Mouse (Mus musculus): Measurements from ENCODE around the gene Ptms.

DNA sequence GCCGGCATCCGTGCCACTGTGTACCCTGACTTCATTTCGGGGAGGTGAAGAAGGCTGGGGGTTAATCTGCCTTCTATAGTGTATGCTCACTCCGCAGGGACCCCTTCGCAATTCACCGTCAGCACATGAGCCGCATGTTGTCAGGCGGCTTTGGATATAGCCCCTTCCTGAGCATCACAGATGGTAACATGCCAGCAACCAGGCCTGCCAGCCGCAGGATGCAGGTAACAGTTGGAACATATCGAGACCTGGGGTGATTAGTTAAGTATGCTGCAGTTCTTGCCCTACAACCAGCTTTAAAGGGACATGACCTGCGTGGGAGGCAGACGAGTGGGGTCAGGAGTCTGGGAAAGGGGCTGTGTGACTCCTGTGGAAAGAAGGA lies 12.4 kb upstream of the Ptms start:
- TF ChIP-seq GATA1 (IDR thresholded peaks at IDR 0.05; ENCODE audit: low read length) (no peak), TAL1 (IDR thresholded peaks at IDR 0.05; ENCODE audit: low read length) (no peak)
